Mouse (Mus musculus): Measurements from ENCODE around the gene Phlda1.

DNA sequence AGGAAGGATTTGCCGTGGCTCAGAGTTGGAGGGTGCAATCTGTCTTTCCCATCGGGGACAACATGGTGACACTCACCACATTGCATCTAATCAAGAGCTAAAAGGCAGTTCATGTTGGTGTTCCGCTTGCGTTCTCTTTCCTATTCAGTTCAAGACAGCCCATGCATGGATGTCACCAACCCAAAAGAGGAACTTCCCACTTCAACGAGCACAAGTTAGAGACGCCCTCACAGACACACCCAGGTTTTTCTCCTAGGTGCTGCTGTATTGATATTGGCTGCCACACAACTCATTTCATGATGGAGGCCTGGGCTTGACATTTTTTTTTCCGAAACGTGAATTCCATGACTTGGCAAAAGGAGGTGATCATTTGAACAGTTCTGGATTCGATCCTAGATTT, 34.9 kb upstream of the Phlda1 start:
- TF ChIP-seq EP300 (IDR thresholded peaks at IDR 0.05; ENCODE audit: insufficient read depth, low read depth, low read length) (no peak), CTCF (IDR thresholded peaks at IDR 0.05) (no peak), POLR2A (IDR thresholded peaks at IDR 0.05; ENCODE audit: insufficient read depth, low read depth, low read length) (no peak)

Measured in heart, adult 2 months (tissue).